ENCODE assay signal across 8 mouse cellular contexts in the genomic region with DNA sequence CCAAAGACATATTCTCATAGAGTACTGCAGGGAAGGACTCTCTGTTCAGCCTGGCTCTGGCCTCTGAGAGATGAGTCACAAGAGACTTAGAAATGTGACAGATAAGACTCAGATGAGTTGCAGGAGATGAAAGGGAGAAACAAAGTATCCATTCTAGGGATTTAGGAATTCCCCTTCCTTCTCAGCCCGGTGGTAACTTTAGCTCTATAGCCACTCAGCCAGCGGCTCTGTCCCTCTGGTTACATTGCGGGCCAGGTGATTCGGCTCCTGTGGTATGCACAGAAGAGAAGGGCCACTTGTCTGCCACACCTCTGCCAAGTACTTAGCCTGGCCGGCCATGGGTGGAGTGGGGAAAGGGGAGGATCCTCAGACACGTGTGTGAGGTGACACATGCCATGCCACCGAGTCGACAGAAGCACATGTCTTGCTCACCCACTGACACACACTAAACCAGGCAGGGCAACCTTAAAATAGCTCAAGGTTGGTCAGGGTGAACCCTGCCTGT. TPM values are rescaled to one million over a fixed set of nuclear protein-coding genes. Genes with fewer than 3 reads are reported as not detected.
DNase-seq lines count a peak whose midpoint lies in the region; ATAC-seq and TF ChIP-seq lines count a peak whose summit lies in the region.

No protein-coding gene starts in this region.

- H3K9me3 ChIP-seq in embryonic facial prominence, embryonic 13.5 days: no peaks in the 10 kb centered on the region
- H3K9me3 ChIP-seq in embryonic facial prominence, embryonic 10.5 days: no peaks in the 10 kb centered on the region
- H3K9me3 ChIP-seq in lung, embryonic 14.5 days (ENCODE audit: low read depth, low read length): no peaks in the 10 kb centered on the region

- H3K27ac ChIP-seq in embryonic facial prominence, embryonic 13.5 days: no peak overlapping the region
- no peak overlapping the region for H3K27ac ChIP-seq in embryonic facial prominence, embryonic 10.5 days (replicated peaks)
- peak overlapping the region; percentile 90 for H3K27ac ChIP-seq in embryonic fibroblast, embryonic 13.5 days (ENCODE audit: insufficient read depth, low read length)
- peak overlapping the region; percentile 63; the same call in 1 of the 2 replicates for H3K27ac ChIP-seq in lung, embryonic 14.5 days (ENCODE audit: low read depth)

- WGBS in embryonic facial prominence, embryonic 13.5 days: 78% methylated on average over 8 of the region's 8 CpGs
- WGBS in embryonic facial prominence, embryonic 10.5 days: 78% methylated on average over 8 of the region's 8 CpGs
- WGBS in lung, embryonic 14.5 days: 29% methylated on average over 8 of the region's 8 CpGs

- TF ChIP-seq POLR2A in embryonic fibroblast, embryonic 13.5 days (IDR thresholded peaks at IDR 0.05; ENCODE audit: low read depth, low read length): peak; percentile 20

- ATAC-seq in embryonic facial prominence, embryonic 13.5 days (ENCODE audit: insufficient number of reproducible peaks, insufficient read depth, low FRiP score, low TSS enrichment, low read depth): no peak
- peak; percentile 4; the same call in 1 of the 2 replicates for ATAC-seq in lung, embryonic 14.5 days (ENCODE audit: insufficient read depth)

- H3K27me3 ChIP-seq in embryonic facial prominence, embryonic 13.5 days: no peaks in the 10 kb centered on the region
- H3K27me3 ChIP-seq in embryonic facial prominence, embryonic 10.5 days (replicated peaks; ENCODE audit: low read depth, poor library complexity, severe bottlenecking): peaks cover 6% of the 10 kb centered on the region; the same call in 1 of the 2 replicates
- H3K27me3 ChIP-seq in lung, embryonic 14.5 days (ENCODE audit: insufficient read depth, low read length): no peaks in the 10 kb centered on the region

- no peak overlapping the region for H3K9ac ChIP-seq in embryonic facial prominence, embryonic 13.5 days
- no peak overlapping the region for H3K9ac ChIP-seq in lung, embryonic 14.5 days

- TF ChIP-seq CTCF in embryonic fibroblast, embryonic 13.5 days (IDR thresholded peaks at IDR 0.05; ENCODE audit: borderline replicate concordance, insufficient read depth, low read length): no peak
- TF ChIP-seq CTCF in lung, embryonic 14.5 days (IDR thresholded peaks at IDR 0.05; ENCODE audit: low read depth): no peak

- H3K4me2 ChIP-seq in embryonic facial prominence, embryonic 13.5 days: peak overlapping the region; percentile 86
- H3K4me2 ChIP-seq in lung, embryonic 14.5 days: peak overlapping the region; percentile 78

- H3K4me1 ChIP-seq in embryonic facial prominence, embryonic 13.5 days: peaks cover 60% of the 10 kb centered on the region
- H3K4me1 ChIP-seq in embryonic facial prominence, embryonic 10.5 days: peaks cover 68% of the 10 kb centered on the region
- peaks cover 11% of the 10 kb centered on the region for H3K4me1 ChIP-seq in embryonic fibroblast, embryonic 13.5 days (ENCODE audit: control insufficient read depth, insufficient read depth, low read length)
- peaks cover 62% of the 10 kb centered on the region for H3K4me1 ChIP-seq in lung, embryonic 14.5 days (ENCODE audit: insufficient read depth)

- no peak for DNase-seq in embryonic facial prominence, embryonic 10.5 days (ENCODE audit: low spot score)
- DNase-seq in B cell, adult 2 months: peak; percentile 57 to 59
- peak; percentile 46 for DNase-seq in induced T-regulatory cell, adult 2 months (ENCODE audit: low read depth)
- peak; percentile 71 for DNase-seq in lung, embryonic 14.5 days
- DNase-seq in urinary bladder, postnatal 36 days (ENCODE audit: low spot score in 2 of 2): peak; percentile 68 to 81
- no peak for DNase-seq in embryo, embryonic 10.5 days (ENCODE audit: low spot score)

- H3K36me3 ChIP-seq in embryonic facial prominence, embryonic 13.5 days: peaks cover 34% of the 10 kb centered on the region
- peaks cover 33% of the 10 kb centered on the region for H3K36me3 ChIP-seq in embryonic facial prominence, embryonic 10.5 days (replicated peaks)
- peaks cover 22% of the 10 kb centered on the region for H3K36me3 ChIP-seq in lung, embryonic 14.5 days (ENCODE audit: insufficient read depth)

- H3K4me3 ChIP-seq in embryonic facial prominence, embryonic 13.5 days: no peak overlapping the region
- H3K4me3 ChIP-seq in embryonic facial prominence, embryonic 10.5 days: no peak overlapping the region
- H3K4me3 ChIP-seq in embryonic fibroblast, embryonic 13.5 days (ENCODE audit: insufficient read depth, low read length): peak overlapping the region; percentile 20; the same call in 1 of the 2 replicates
- H3K4me3 ChIP-seq in lung, embryonic 14.5 days (ENCODE audit: low read depth, low read length): no peak overlapping the region

RNA-seq across cellular contexts. Expression of gene Nr1d1, which starts 2.4 kb away (rescaled TPM):
- polyA plus RNA-seq in embryonic facial prominence, embryonic 13.5 days (2015; fragmentation: Nextera tagmentation; extraction: Ambion mirVana): 1.4 and 1.5 TPM in 2 replicates
- polyA plus RNA-seq in embryonic facial prominence, embryonic 10.5 days (2016; fragmentation: Nextera tagmentation; extraction: Ambion mirVana): 1.1 and 1.8 TPM in 2 replicates
- polyA plus RNA-seq in embryonic fibroblast, embryonic 13.5 days (2011; ENCODE audit: insufficient read length, low read depth, missing spikeins): 18.7 and 23.7 TPM in 2 replicates
- polyA plus RNA-seq in lung, embryonic 14.5 days (2014; fragmentation: Nextera tagmentation; extraction: Ambion mirVana): 1.4 and 1.7 TPM in 2 replicates

RNA-seq across cellular contexts. Expression of gene Msl1, which starts 22.6 kb away (rescaled TPM):
- 31.5 and 33.0 TPM in 2 replicates for polyA plus RNA-seq in embryonic facial prominence, embryonic 13.5 days (2015; fragmentation: Nextera tagmentation; extraction: Ambion mirVana)
- polyA plus RNA-seq in embryonic facial prominence, embryonic 10.5 days (2016; fragmentation: Nextera tagmentation; extraction: Ambion mirVana): 23.4 and 23.5 TPM in 2 replicates
- 77.7 and 83.8 TPM in 2 replicates for polyA plus RNA-seq in embryonic fibroblast, embryonic 13.5 days (2011; ENCODE audit: insufficient read length, low read depth, missing spikeins)
- polyA plus RNA-seq in lung, embryonic 14.5 days (2014; fragmentation: Nextera tagmentation; extraction: Ambion mirVana): 16.2 and 16.3 TPM in 2 replicates

RNA-seq across cellular contexts. Expression of gene Casc3, which starts 32.0 kb away (rescaled TPM):
- polyA plus RNA-seq in embryonic facial prominence, embryonic 13.5 days (2015; fragmentation: Nextera tagmentation; extraction: Ambion mirVana): 39.0 and 40.3 TPM in 2 replicates
- 47.5 and 48.3 TPM in 2 replicates for polyA plus RNA-seq in embryonic facial prominence, embryonic 10.5 days (2016; fragmentation: Nextera tagmentation; extraction: Ambion mirVana)
- polyA plus RNA-seq in embryonic fibroblast, embryonic 13.5 days (2011; ENCODE audit: insufficient read length, low read depth, missing spikeins): 29.7 and 36.7 TPM in 2 replicates
- 41.0 and 42.8 TPM in 2 replicates for polyA plus RNA-seq in lung, embryonic 14.5 days (2014; fragmentation: Nextera tagmentation; extraction: Ambion mirVana)

RNA-seq across cellular contexts. Expression of gene Thra, which starts 32.3 kb away (rescaled TPM):
- 46.5 and 47.3 TPM in 2 replicates for polyA plus RNA-seq in embryonic facial prominence, embryonic 13.5 days (2015; fragmentation: Nextera tagmentation; extraction: Ambion mirVana)
- 8.8 and 9.1 TPM in 2 replicates for polyA plus RNA-seq in embryonic facial prominence, embryonic 10.5 days (2016; fragmentation: Nextera tagmentation; extraction: Ambion mirVana)
- polyA plus RNA-seq in embryonic fibroblast, embryonic 13.5 days (2011; ENCODE audit: insufficient read length, low read depth, missing spikeins): 66.0 and 83.9 TPM in 2 replicates
- polyA plus RNA-seq in lung, embryonic 14.5 days (2014; fragmentation: Nextera tagmentation; extraction: Ambion mirVana): 46.8 and 47.1 TPM in 2 replicates

RNA-seq across cellular contexts. Expression of gene Med24, which starts 43.5 kb away (rescaled TPM):
- polyA plus RNA-seq in embryonic facial prominence, embryonic 13.5 days (2015; fragmentation: Nextera tagmentation; extraction: Ambion mirVana): 63.8 and 65.0 TPM in 2 replicates
- polyA plus RNA-seq in embryonic facial prominence, embryonic 10.5 days (2016; fragmentation: Nextera tagmentation; extraction: Ambion mirVana): 73.9 and 78.1 TPM in 2 replicates
- polyA plus RNA-seq in embryonic fibroblast, embryonic 13.5 days (2011; ENCODE audit: insufficient read length, low read depth, missing spikeins): 50.1 and 58.1 TPM in 2 replicates
- polyA plus RNA-seq in lung, embryonic 14.5 days (2014; fragmentation: Nextera tagmentation; extraction: Ambion mirVana): 53.0 and 53.5 TPM in 2 replicates

Comparison
In these comparisons a context has a peak if more than half of its experiments do, and no peak if none do; other contexts are left out.
1. H3K27ac ChIP-seq: peak in embryonic fibroblast, embryonic 13.5 days (single experiment) and lung, embryonic 14.5 days (single experiment); none in embryonic facial prominence, embryonic 13.5 days (single experiment) and embryonic facial prominence, embryonic 10.5 days (single experiment).
2. DNase-seq: peak in B cell, adult 2 months (2 of 2), induced T-regulatory cell, adult 2 months (single experiment), lung, embryonic 14.5 days (single experiment) and urinary bladder, postnatal 36 days (2 of 2); none in embryonic facial prominence, embryonic 10.5 days (single experiment) and embryo, embryonic 10.5 days (single experiment).